ENCODE assay signal across 10 mouse cellular contexts in the genomic region with DNA sequence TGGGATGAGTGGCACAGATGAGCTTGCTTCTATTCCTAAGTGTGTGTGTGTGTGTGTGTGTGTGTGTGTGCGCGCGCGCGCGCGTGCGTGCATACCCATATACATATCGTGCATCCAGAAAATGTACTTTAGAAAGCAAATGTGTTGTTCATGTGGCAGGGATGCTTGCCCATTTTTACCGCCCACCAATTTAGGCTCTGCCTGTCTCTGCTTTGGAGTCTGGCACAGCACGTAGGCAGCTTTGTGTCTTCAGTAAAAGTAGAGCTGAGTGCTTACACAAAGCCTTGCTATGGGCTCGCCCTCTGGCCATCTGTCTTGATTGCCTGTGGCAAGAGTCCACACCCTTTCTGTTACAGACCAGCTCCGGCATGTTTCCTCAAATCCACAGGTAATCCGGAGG. TPM values are rescaled to one million over a fixed set of nuclear protein-coding genes. Genes with fewer than 3 reads are reported as not detected.
A peak's percentile ranks its signal among the peaks of the same experiment; 100 is the strongest.
DNase-seq lines count a peak whose midpoint lies in the region; ATAC-seq and TF ChIP-seq lines count a peak whose summit lies in the region.
"Had no signal": no experiment of that assay in that cellular context is flagged by ENCODE, and none has a peak within 500 bp of the region (broad histone marks: within the 10 kb centered on the region; RNA-seq: fewer than 3 reads in every experiment).

No protein-coding gene starts in this region.

- H3K27ac ChIP-seq in ES-E14 (ENCODE audit: insufficient read depth, low read depth, low read length, poor library complexity, severe bottlenecking): no peak overlapping the region

- no peak overlapping the region for H3K9ac ChIP-seq in ES-E14 (ENCODE audit: insufficient read depth, low read depth, low read length, poor library complexity, severe bottlenecking)
- H3K9ac ChIP-seq: lung, embryonic 14.5 days had no signal

- in situ Hi-C loops in ES-E14 (cut with MboI; ENCODE audit: low sequenced_read_pairs in 2 of 2, unreplicated experiment in 2 of 2): loop anchor here in 1 of 2 experiments (10.0 to 25.0 kb wide), 2 partner anchors 162 to 345 kb away; no protein-coding TSS in a partner anchor

- H3K4me3 ChIP-seq in ES-E14 (ENCODE audit: insufficient read depth in 1 of 2, low read depth in 1 of 2, low read length in 2 of 2, poor library complexity in 1 of 2, severe bottlenecking in 1 of 2): peak overlapping the region in 1 of 2 experiments; percentile 29; a peak in 2 of 4 replicates

- peak; percentile 83 for ATAC-seq in frontal cortex, adult (ENCODE audit: low TSS enrichment)

- no peaks in the 10 kb centered on the region for H3K4me1 ChIP-seq in ES-E14 (ENCODE audit: control insufficient read depth in 2 of 2, insufficient read depth in 2 of 2, low read length in 2 of 2, poor library complexity in 1 of 2)

- H3K9me3 ChIP-seq in ES-E14 (ENCODE audit: control insufficient read depth, insufficient read depth, low read depth, low read length): no peaks in the 10 kb centered on the region

- peak; percentile 17 for DNase-seq in ES-E14 (ENCODE audit: low read depth, low spot score)
- DNase-seq in layer of hippocampus, postnatal 14 days (ENCODE audit: low spot score in 2 of 2): peak; percentile 57 to 79
- DNase-seq in right cerebral cortex, adult 2 months (ENCODE audit: low spot score in 2 of 2): peak; percentile 85 to 89
- DNase-seq in retina, postnatal 1 day: no peak
- no peak for DNase-seq in embryo, embryonic 9.5 days (ENCODE audit: extremely low spot score)
- DNase-seq in adrenal gland, postnatal 10 days: no peak
- DNase-seq: kidney, adult 8-10 months; lung, embryonic 14.5 days; thymus, postnatal 36 days had no signal

- peaks cover 5% of the 10 kb centered on the region; the same call in 1 of the 2 replicates for H3K36me3 ChIP-seq in ES-E14 (ENCODE audit: control insufficient read depth, insufficient read depth, low read length, poor library complexity, severe bottlenecking)

TF ChIP-seq in ES-E14, 5 proteins besides CTCF, POLR2A, EP300 and RAD21:
- TF ChIP-seq ZC3H11A (IDR thresholded peaks at IDR 0.05; ENCODE audit: borderline replicate concordance, low read depth, low read length) (no peak), ZNF384 (IDR thresholded peaks at IDR 0.05; ENCODE audit: low read depth, low read length) (no peak), MAFK (IDR thresholded peaks at IDR 0.05; ENCODE audit: insufficient read depth, low read depth, low read length) (no peak), HCFC1 (IDR thresholded peaks at IDR 0.05; ENCODE audit: borderline replicate concordance, insufficient read depth, low read length) (no peak), CHD2 (IDR thresholded peaks at IDR 0.05; ENCODE audit: low read depth, low read length) (no peak)

RNA-seq across cellular contexts. Expression of gene Pik3r4, which starts 49.7 kb away (rescaled TPM):
- 26.5 and 30.1 TPM in 2 replicates for total RNA-seq in ES-E14 (2012; rRNA removed)
- 10 to 100 TPM; 38.9 to 41.3 TPM for total RNA-seq in layer of hippocampus, postnatal 14 days (2021)
- total RNA-seq in adrenal gland, postnatal 10 days (2021): 10 to 100 TPM; 26.3 to 33.5 TPM

Comparison
In these comparisons a context has a peak if more than half of its experiments do, and no peak if none do; other contexts are left out.
1. DNase-seq: peak in ES-E14 (single experiment), layer of hippocampus, postnatal 14 days (2 of 2) and right cerebral cortex, adult 2 months (2 of 2); none in retina, postnatal 1 day (single experiment), embryo, embryonic 9.5 days (single experiment) and adrenal gland, postnatal 10 days (single experiment).